Mouse (Mus musculus): ENCODE measurements at regions not wholly inside any gene's neighbourhood (a gene's known extent, or its start where the extent isn't known, plus 50 kb on each side); places are given as distances from the start of the nearest gene placed in this dataset.

- no peak for DNase-seq
- intact Hi-C loops (cut with DNase I) = no loop called here
- Histone ChIP-seq H3K4me3 (no peak overlapping the region), H3K27ac (no peak overlapping the region)
- TF ChIP-seq CTCF (IDR thresholded peaks at IDR 0.05) = no peak
Observed at GRCm38 (mm10) chr17:9282333-9283176, 139.3 kb upstream of the Gm17728 start.

GRCm38 (mm10) chr17:9286431-9286830, 135.4 kb upstream of the Gm17728 start:
- intact Hi-C loops (cut with DNase I) = no loop called here
- Histone ChIP-seq H3K4me3 (no peak overlapping the region), H3K27ac (no peak overlapping the region)
- no peak for TF ChIP-seq CTCF (IDR thresholded peaks at IDR 0.05)
- DNase-seq = no peak

GRCm38 (mm10) chr17:9286834-9287233, 135.0 kb upstream of the Gm17728 start:
- TF ChIP-seq CTCF (IDR thresholded peaks at IDR 0.05) = 0 out of 2 replicates have a peak, but pooled peaks have one; percentile 2
- no peak overlapping the region for H3K4me3 ChIP-seq
- no peak overlapping the region for H3K27ac ChIP-seq
- intact Hi-C loops (cut with DNase I) = no loop called here
- DNase-seq = no peak

DNA sequence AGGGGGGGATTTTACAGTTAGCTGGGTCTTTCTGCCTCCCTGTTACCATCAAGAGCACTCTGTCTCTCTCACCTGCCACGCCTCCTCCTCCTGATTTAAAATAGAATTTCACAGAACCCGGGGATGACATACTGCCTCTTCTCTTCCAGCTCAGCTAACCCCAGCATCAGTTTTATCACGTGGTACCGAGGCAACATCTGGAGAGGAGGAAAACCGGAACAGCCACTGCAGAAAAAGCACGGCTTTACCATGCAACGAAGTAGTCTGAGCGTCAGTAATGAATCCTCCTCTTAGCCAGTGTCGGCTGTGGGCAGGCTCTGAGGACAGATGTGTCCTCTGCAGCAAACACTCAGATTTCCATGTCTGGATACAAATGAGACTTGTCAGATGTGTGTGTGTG, 134.2 kb upstream of the Gm17728 start:
- intact Hi-C loops (cut with DNase I) = no loop called here
- no peak overlapping the region for H3K27ac ChIP-seq
- H3K4me3 ChIP-seq = no peak overlapping the region
- TF ChIP-seq CTCF (IDR thresholded peaks at IDR 0.05) = no peak
- DNase-seq = no peak

DNA sequence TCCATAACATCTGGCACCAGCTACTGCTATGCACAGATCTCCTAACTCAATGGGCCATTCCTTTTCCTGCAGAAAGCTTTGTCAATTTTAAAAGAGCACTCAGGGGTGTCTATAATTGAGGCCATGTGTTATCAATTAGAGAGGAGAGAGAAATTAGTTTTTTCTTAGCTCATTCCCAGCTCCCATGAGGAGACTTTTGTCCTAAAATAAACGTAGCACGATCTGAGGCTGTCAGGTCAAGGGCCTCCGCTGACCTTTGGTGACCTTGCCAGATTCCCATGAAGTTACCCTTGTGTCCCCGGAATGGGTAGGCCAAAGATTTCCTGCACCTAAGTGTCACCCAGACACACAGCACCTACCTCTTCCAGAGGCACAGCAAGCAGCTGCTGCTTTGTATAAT, 130.3 kb upstream of the Gm17728 start:
- Histone ChIP-seq H3K27ac (no peak overlapping the region), H3K4me3 (no peak overlapping the region)
- intact Hi-C loops (cut with DNase I) = no loop called here
- TF ChIP-seq CTCF (IDR thresholded peaks at IDR 0.05) = no peak
- no peak for DNase-seq

- intact Hi-C loops (cut with DNase I) = no loop called here
- DNase-seq = no peak
- Histone ChIP-seq H3K4me3 (no peak overlapping the region), H3K27ac (no peak overlapping the region)
- TF ChIP-seq CTCF (IDR thresholded peaks at IDR 0.05) = no peak
Observed at GRCm38 (mm10) chr17:9292296-9292695, 129.6 kb upstream of the Gm17728 start.

GRCm38 (mm10) chr17:9296371-9296770, 125.5 kb upstream of the Gm17728 start:
- DNase-seq = no peak
- intact Hi-C loops (cut with DNase I) = no loop called here
- TF ChIP-seq CTCF (IDR thresholded peaks at IDR 0.05) = no peak
- no peak overlapping the region for H3K4me3 ChIP-seq
- no peak overlapping the region for H3K27ac ChIP-seq

DNA sequence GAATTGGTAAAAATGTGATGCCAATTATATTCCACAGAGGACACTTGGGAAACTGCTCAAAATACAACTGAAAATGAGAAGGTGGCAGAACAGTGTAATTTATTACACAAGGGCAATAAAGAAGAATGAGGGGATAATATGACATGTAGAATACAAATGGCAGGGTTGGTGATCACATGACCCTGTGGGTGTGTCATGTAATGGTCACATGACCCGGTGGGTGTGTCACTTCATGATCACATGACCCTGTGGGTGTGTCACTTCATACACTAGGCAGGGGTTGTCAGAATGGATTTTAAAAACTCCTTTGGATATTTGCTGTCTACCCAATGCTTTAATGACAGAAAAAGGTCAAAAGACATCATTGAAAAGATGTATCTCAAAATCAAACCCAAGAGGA, 123.6 kb upstream of the Gm17728 start:
- intact Hi-C loops (cut with DNase I) = no loop called here
- no peak for TF ChIP-seq CTCF (IDR thresholded peaks at IDR 0.05)
- no peak for DNase-seq
- H3K4me3 ChIP-seq = no peak overlapping the region
- no peak overlapping the region for H3K27ac ChIP-seq

DNA sequence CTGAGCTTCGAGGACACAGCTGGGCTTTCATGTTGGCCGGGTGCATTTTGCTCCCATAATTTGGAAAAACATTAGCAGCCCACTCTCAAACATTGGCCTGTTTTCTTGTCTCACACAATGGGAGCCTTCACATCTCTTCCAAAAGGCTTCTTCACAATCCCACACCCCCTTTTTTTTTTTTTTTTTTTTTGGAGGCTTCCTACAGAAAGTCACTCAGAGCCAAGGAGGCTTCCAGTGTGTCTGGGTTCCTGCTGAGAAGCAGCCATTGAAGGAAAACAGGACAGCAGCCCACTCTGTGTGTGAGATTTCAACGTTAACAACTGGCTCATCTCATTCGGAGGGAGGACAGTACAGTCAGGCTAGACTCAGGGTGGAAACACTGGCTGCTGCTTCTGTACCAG, 120.8 kb upstream of the Gm17728 start:
- no peak for TF ChIP-seq CTCF (IDR thresholded peaks at IDR 0.05)
- Histone ChIP-seq H3K4me3 (no peak overlapping the region), H3K27ac (no peak overlapping the region)
- intact Hi-C loops (cut with DNase I) = no loop called here
- no peak for DNase-seq

DNA sequence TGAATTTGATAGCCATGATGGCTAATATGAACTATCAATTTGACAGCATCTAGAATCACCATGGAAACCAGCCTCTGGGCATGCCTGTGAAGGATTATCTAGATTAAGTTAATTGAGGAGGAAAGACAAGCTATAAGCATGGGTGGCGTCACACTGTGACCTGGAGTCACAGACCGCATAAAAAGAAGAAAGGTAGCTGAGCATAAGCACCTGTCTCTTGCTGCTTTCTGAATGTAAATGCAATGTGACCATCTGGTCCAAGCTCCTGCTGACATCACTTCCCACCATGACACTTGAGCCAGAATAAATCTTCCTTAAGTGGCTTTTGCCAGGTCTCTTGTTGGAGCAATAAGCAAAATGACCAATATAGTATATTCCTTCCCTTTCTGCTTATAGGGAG, 113.4 kb upstream of the Gm17728 start:
- no peak for TF ChIP-seq CTCF (IDR thresholded peaks at IDR 0.05)
- no peak for DNase-seq
- Histone ChIP-seq H3K27ac (no peak overlapping the region), H3K4me3 (no peak overlapping the region)
- intact Hi-C loops (cut with DNase I) = no loop called here

DNA sequence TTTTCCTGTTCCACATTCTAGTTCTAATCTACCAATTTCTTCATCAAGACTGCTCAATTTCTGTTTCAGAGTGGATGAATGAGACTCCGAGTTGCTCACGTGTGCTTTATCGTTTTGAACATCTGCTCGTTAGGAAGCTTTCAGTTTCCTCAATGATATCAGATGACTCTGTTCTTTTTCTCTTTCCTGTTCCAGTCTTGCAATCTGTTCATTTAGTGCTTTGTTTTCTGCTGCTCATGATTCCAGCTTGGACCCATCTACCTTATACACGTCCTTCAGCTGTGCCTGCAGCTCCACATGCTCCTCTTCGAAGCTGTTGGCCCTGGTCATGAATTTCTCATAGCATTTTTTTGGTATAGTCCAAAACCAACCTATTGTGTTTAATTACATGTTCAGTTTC, 99.1 kb upstream of the Gm17728 start:
- no peak for DNase-seq
- Histone ChIP-seq H3K27ac (no peak overlapping the region), H3K4me3 (no peak overlapping the region)
- no peak for TF ChIP-seq CTCF (IDR thresholded peaks at IDR 0.05)
- intact Hi-C loops (cut with DNase I) = no loop called here

DNA sequence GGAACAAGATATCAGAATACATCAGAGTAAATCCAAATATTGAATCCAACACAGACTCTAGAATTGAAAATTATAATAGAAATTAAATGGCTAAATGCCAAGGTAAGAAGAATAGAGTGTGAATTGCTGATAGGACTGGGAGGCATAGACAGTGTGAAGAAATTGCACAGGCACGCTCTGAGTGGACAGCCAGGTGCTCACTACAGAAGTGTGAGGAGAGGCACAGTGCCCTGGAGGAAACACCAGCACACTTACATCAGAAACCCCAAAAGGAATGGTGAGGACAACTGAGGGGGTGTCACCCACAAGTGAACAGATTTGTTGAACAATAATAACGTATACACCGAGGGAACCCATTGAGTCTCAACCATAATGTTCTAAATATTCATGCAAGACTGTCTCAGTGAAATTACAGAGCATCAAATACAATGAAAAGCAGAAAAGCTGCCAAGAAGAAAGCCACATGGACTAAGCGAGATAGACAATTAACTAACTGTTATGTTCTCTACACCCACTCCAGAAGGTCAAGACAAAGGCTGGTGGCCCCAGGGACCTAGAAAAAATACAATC, 92.9 kb upstream of the Gm17728 start:
- H3K4me3 ChIP-seq = no peak overlapping the region
- no peak for TF ChIP-seq CTCF (IDR thresholded peaks at IDR 0.05)
- no peak for DNase-seq
- H3K27ac ChIP-seq = no peak overlapping the region
- intact Hi-C loops (cut with DNase I) = no loop called here

DNA sequence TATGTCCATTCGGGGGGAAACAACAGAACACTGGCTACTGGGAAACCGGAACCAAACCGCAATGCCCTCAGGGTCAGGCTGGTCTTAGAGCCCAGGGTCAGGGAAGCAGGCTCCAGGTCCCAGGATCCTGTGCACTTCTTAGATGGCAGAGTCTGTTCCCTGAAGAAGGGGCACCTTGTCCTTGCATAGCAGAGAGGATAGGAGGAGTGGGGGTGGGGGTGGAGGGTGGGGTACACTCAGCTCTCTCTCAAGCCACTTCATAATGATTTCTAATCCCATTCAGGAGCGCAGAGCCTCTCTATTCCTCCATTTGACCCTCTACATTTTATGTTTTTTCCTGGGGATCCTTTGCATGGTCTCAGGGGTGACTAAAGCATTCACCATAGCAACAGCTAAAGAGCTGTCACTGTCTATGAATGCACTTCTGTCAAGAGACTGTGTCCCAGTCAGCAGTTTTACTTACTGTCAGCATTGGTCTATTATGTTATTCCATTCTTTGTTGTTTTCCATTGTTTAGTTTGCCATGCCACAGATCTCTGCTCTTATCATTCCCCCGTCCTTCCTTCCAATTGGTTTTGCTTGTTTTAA, 64.2 kb upstream of the Gm17728 start:
- intact Hi-C loops (cut with DNase I) = no loop called here
- Histone ChIP-seq H3K27ac (no peak overlapping the region), H3K4me3 (no peak overlapping the region)
- no peak for DNase-seq
- TF ChIP-seq CTCF (IDR thresholded peaks at IDR 0.05) = no peak

Measured in gastrocnemius, adult 2 months (tissue).